Mouse (Mus musculus): ENCODE results near the gene Setx. TPM values are rescaled to one million over a fixed set of nuclear protein-coding genes. Genes with fewer than 3 reads are reported as not detected.
A peak's percentile ranks its signal among the peaks of the same experiment; 100 is the strongest.
"Not testable (repeated sequence)": the region's sequence is repeated elsewhere in the genome, so short reads cannot be mapped to it uniquely, and the experiment has no call there.

Setx gene
- polyA plus RNA-seq, 1 experiment: 14.5 TPM

DNA sequence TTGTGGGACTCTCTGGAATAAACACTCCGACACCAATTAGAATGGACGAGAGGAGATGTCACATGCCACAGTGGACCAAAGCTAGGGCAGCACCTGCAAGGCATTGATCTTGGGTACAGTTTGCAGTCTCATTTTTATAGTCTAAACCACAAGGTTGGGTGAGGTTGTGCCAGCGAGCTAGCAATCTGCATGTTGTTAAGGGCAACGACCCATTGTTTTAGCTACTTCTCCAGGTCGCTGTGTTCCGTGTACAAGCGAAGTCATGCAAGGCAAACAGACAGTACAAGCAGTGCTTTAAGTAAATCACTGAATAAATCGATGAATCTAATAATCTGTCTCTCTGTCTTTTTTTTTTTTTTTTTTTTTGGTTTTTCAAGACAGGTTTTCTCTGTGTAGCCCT is 28.3 kb upstream of the Setx start:
- no peak for DNase-seq
- Histone ChIP-seq H3K36me3 (ENCODE audit: control insufficient read depth, insufficient read depth, low read length) (no peaks in the 10 kb centered on the region), H3K27ac (ENCODE audit: control insufficient read depth, insufficient read depth, low read length) (no peak overlapping the region), H3K4me3 (ENCODE audit: control insufficient read depth, insufficient read depth, low read length) (no peak overlapping the region), H3K27me3 (ENCODE audit: control insufficient read depth, insufficient read depth, low read length) (no peaks in the 10 kb centered on the region), H3K4me1 (replicated peaks; ENCODE audit: control insufficient read depth, insufficient read depth, low read length) (peaks cover 26% of the 10 kb centered on the region)
- WGBS: 43% methylated on average over 8 of the region's 8 CpGs
- no peak for TF ChIP-seq CTCF (IDR thresholded peaks at IDR 0.05; ENCODE audit: borderline replicate concordance, control insufficient read depth, extremely low read depth, insufficient read depth, low read length, poor library complexity)
- TF ChIP-seq POLR2A (IDR thresholded peaks at IDR 0.05; ENCODE audit: control insufficient read depth, extremely low read depth, insufficient read depth, low read length, poor library complexity): no peak

DNA sequence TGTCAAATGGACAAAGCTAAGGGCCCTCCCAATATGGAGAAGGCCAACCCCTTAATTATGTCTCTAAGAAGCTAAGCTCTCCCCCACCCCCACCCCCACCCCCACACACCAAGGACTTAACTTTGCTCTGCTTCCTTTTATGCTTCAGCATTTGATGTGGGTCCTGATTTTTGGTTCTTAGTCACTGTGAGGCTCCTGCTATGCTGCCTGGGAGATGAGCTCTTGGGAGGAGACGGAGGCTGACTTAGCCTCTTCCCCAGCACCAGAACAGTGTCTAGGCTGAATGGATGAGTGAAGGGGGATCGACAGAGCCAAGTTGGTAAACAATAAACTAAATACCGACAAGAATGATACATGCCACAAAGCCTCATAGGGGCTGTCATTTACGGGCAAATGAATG is 27.2 kb upstream of the Setx start:
- Histone ChIP-seq H3K4me3 (ENCODE audit: control insufficient read depth, insufficient read depth, low read length) (no peak overlapping the region), H3K27ac (ENCODE audit: control insufficient read depth, insufficient read depth, low read length) (peak overlapping the region; percentile 44; the same call in 1 of the 2 replicates), H3K4me1 (replicated peaks; ENCODE audit: control insufficient read depth, insufficient read depth, low read length) (peaks cover 26% of the 10 kb centered on the region), H3K36me3 (ENCODE audit: control insufficient read depth, insufficient read depth, low read length) (no peaks in the 10 kb centered on the region), H3K27me3 (ENCODE audit: control insufficient read depth, insufficient read depth, low read length) (no peaks in the 10 kb centered on the region)
- WGBS: 50% methylated on average over 4 of the region's 4 CpGs
- TF ChIP-seq CTCF (IDR thresholded peaks at IDR 0.05; ENCODE audit: borderline replicate concordance, control insufficient read depth, extremely low read depth, insufficient read depth, low read length, poor library complexity): no peak
- no peak for TF ChIP-seq POLR2A (IDR thresholded peaks at IDR 0.05; ENCODE audit: control insufficient read depth, extremely low read depth, insufficient read depth, low read length, poor library complexity)
- DNase-seq: no peak

DNA sequence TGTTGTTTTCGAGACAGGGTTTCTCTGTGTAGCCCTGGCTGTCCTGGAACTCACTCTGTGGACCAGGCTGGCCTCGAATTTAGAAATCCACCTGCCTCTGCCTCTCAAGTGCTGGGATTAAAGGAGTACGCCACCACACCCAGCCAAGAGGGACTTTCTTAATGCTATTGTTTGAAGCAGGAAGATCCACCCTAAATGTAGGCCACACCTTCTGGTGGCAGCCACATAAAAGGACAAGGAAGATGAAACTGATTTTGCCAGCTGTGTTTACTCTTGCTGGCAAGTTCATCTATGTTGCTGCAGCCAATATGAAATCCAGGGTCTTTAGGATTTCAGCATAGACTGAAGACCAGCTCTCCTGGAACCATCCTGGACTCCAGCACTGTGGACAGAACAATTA is 26.5 kb upstream of the Setx start:
- H3K27ac ChIP-seq (ENCODE audit: control insufficient read depth, insufficient read depth, low read length): peak overlapping the region; percentile 53; the same call in 1 of the 2 replicates
- peaks cover 26% of the 10 kb centered on the region for H3K4me1 ChIP-seq (replicated peaks; ENCODE audit: control insufficient read depth, insufficient read depth, low read length)
- H3K36me3 ChIP-seq (ENCODE audit: control insufficient read depth, insufficient read depth, low read length): no peaks in the 10 kb centered on the region
- WGBS: 27% methylated on average over 3 of the region's 3 CpGs
- peak; percentile 68 for DNase-seq
- TF ChIP-seq CTCF (IDR thresholded peaks at IDR 0.05; ENCODE audit: borderline replicate concordance, control insufficient read depth, extremely low read depth, insufficient read depth, low read length, poor library complexity) (no peak), POLR2A (IDR thresholded peaks at IDR 0.05; ENCODE audit: control insufficient read depth, extremely low read depth, insufficient read depth, low read length, poor library complexity) (no peak)
- no peak overlapping the region for H3K4me3 ChIP-seq (ENCODE audit: control insufficient read depth, insufficient read depth, low read length)
- no peaks in the 10 kb centered on the region for H3K27me3 ChIP-seq (ENCODE audit: control insufficient read depth, insufficient read depth, low read length)

DNA sequence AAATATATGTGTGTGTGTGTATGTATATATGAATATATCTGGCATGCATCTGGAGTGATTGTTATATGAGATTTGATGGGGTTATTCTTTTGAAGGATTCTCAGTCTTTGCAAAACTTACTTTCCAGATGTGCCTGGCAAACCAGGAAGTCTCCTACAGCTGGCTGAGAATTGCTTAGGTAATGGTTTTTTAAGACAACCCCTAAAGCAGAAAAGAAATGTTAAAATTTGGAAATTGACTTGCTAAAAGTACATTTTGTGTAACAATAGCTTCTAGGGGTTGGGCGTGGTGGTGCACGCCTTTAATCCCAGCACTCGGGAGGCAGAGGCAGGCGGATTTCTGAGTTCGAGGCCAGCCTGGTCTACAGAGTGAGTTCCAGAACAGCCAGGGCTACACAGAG is 26.0 kb upstream of the Setx start:
- not testable (repeated sequence) for DNase-seq; H3K27me3 ChIP-seq (ENCODE audit: control insufficient read depth, insufficient read depth, low read length); H3K36me3 ChIP-seq (ENCODE audit: control insufficient read depth, insufficient read depth, low read length); H3K4me3 ChIP-seq (ENCODE audit: control insufficient read depth, insufficient read depth, low read length); H3K27ac ChIP-seq (ENCODE audit: control insufficient read depth, insufficient read depth, low read length)
- peaks cover 26% of the 10 kb centered on the region for H3K4me1 ChIP-seq (replicated peaks; ENCODE audit: control insufficient read depth, insufficient read depth, low read length)
- 98% methylated on average over 5 of the region's 5 CpGs for WGBS

DNA sequence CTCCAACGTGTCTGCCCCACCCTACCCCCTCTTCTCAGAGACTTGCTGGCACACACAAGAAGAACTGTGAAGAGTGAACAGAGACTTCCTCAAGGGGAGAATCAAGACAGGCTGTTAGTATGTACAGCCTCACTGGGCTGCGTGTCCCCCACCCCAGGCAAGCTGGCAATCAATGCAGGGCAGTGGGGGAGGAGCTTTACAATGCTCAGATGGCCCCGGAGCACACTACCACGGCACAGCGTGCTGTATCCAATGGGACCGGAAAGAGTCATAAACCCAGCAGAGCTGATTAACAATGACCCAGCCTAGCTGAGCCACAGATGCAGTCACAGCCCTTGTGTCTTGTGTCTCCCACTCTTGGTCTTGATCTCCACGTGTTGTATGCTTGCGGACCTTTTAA is 25.2 kb upstream of the Setx start:
- TF ChIP-seq POLR2A (IDR thresholded peaks at IDR 0.05; ENCODE audit: control insufficient read depth, extremely low read depth, insufficient read depth, low read length, poor library complexity): no peak
- TF ChIP-seq CTCF (IDR thresholded peaks at IDR 0.05; ENCODE audit: borderline replicate concordance, control insufficient read depth, extremely low read depth, insufficient read depth, low read length, poor library complexity): no peak
- H3K4me3 ChIP-seq (ENCODE audit: control insufficient read depth, insufficient read depth, low read length): no peak overlapping the region
- H3K27ac ChIP-seq (ENCODE audit: control insufficient read depth, insufficient read depth, low read length): no peak overlapping the region
- no peaks in the 10 kb centered on the region for H3K36me3 ChIP-seq (ENCODE audit: control insufficient read depth, insufficient read depth, low read length)
- peaks cover 26% of the 10 kb centered on the region for H3K4me1 ChIP-seq (replicated peaks; ENCODE audit: control insufficient read depth, insufficient read depth, low read length)
- 84% methylated on average over 8 of the region's 8 CpGs for WGBS
- H3K27me3 ChIP-seq (ENCODE audit: control insufficient read depth, insufficient read depth, low read length): no peaks in the 10 kb centered on the region
- DNase-seq: no peak

DNA sequence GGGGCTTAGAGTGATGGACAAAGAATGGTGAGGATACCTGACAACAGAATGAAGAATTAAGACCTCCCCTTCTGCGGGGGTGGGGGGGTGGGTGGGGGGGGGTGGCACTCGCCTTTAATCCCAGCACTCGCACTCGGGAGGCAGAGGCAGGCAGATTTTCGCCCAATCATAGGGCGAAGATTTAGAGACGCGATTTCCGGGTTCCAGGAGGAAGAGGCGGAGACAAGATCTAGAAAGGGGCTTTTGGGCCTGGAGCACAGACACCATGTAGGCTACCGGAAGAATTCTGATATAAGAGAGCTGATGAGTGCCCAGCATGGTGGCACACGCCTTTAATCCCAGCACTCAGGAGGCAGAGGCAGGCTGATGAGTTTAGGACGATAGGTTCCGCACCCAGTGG is 24.3 kb upstream of the Setx start:
- Histone ChIP-seq H3K4me3 (ENCODE audit: control insufficient read depth, insufficient read depth, low read length) (no peak overlapping the region), H3K4me1 (replicated peaks; ENCODE audit: control insufficient read depth, insufficient read depth, low read length) (peaks cover 30% of the 10 kb centered on the region), H3K27me3 (ENCODE audit: control insufficient read depth, insufficient read depth, low read length) (no peaks in the 10 kb centered on the region), H3K27ac (ENCODE audit: control insufficient read depth, insufficient read depth, low read length) (no peak overlapping the region), H3K36me3 (ENCODE audit: control insufficient read depth, insufficient read depth, low read length) (no peaks in the 10 kb centered on the region)
- 95% methylated on average over 14 of the region's 14 CpGs for WGBS
- DNase-seq: no peak
- TF ChIP-seq POLR2A (IDR thresholded peaks at IDR 0.05; ENCODE audit: control insufficient read depth, extremely low read depth, insufficient read depth, low read length, poor library complexity): no peak
- TF ChIP-seq CTCF (IDR thresholded peaks at IDR 0.05; ENCODE audit: borderline replicate concordance, control insufficient read depth, extremely low read depth, insufficient read depth, low read length, poor library complexity): no peak

DNA sequence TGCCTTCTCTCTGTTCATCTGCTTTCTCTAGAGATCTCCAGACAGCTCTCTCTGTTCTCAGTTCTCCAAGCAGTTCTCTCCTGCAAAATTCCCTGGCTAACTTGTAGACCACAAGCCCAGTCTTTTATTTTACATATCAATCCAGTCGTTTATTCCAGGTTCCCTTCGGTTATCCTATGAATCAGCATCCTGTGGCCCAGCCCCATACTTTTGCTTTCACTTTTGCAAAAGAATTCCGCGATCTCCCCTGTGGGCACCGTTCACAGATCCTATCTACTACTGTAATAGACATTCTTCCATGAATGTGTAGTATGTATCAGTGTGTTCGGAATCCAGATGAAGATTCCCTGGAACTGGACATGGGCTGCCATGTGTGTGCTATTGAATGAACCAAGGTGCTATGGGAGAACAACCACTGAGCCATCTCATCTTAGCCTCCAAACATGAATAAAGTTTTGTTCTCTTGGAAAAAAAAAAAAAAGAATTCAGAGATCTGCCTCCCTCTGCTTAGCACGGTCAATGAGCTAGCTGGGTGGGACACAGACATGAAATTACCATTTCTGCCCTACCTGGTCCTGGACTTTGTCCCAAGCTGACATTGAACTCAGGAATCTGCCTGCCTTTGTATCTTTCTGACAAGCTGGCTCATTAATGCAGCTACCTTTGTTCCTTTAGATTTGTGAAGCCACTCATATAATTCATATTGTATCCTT is 23.0 kb upstream of the Setx start:
- no peaks in the 10 kb centered on the region for H3K27me3 ChIP-seq (ENCODE audit: control insufficient read depth, insufficient read depth, low read length)
- no peak overlapping the region for H3K27ac ChIP-seq (ENCODE audit: control insufficient read depth, insufficient read depth, low read length)
- 32% methylated on average over 7 of the region's 7 CpGs for WGBS
- peaks cover 27% of the 10 kb centered on the region for H3K4me1 ChIP-seq (replicated peaks; ENCODE audit: control insufficient read depth, insufficient read depth, low read length)
- H3K4me3 ChIP-seq (ENCODE audit: control insufficient read depth, insufficient read depth, low read length): no peak overlapping the region
- no peaks in the 10 kb centered on the region for H3K36me3 ChIP-seq (ENCODE audit: control insufficient read depth, insufficient read depth, low read length)
- TF ChIP-seq CTCF (IDR thresholded peaks at IDR 0.05; ENCODE audit: borderline replicate concordance, control insufficient read depth, extremely low read depth, insufficient read depth, low read length, poor library complexity) (no peak), POLR2A (IDR thresholded peaks at IDR 0.05; ENCODE audit: control insufficient read depth, extremely low read depth, insufficient read depth, low read length, poor library complexity) (no peak)
- DNase-seq: no peak

DNA sequence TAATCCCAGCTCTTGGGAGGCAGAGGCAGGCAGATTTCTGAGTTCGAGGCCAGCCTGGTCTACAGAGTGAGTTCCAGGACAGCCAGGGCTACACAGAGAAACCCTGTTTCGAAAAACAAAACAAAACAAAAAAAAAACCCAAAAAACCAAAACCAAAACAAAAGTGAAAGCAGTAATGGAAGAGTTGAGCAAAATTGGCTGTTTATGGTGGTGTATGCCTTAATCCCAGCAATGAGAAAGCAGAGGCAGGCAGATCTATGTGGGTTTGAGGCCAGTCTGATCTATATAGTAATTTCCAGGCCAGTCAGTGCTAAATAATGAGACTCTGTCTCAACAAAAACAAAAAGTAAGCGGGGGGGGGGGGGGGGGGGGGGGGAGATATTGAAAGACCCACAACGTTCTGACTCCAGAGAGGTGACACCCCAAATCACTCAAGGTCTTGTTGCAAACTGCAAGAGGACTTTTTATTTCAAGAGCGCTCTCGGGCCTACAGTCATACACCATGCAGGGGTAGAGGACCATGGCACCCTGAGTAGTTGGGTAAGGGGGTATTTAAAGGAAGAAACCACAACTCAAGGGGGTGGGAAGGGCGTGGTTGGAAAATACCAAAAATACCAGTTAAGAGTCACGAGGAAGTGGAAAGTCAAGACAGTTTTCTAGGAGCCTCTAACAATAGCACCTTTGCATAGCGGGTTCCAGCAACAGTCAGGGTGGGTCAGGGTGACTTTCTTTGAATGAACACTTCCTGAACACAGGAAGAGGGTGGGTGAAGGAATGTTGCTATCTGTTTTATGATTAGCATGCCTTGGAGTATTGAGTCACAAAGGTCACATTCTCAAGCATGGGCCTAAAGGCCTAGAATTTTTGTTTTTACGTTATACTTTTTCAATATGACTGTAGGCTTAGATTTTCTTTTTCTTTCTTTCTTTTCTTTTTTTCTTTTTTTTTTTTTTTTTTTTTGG is 21.3 kb upstream of the Setx start:
- not testable (repeated sequence) for H3K4me3 ChIP-seq (ENCODE audit: control insufficient read depth, insufficient read depth, low read length); H3K27ac ChIP-seq (ENCODE audit: control insufficient read depth, insufficient read depth, low read length); H3K36me3 ChIP-seq (ENCODE audit: control insufficient read depth, insufficient read depth, low read length); DNase-seq; H3K27me3 ChIP-seq (ENCODE audit: control insufficient read depth, insufficient read depth, low read length)
- H3K4me1 ChIP-seq (replicated peaks; ENCODE audit: control insufficient read depth, insufficient read depth, low read length): peaks cover 14% of the 10 kb centered on the region
- 67% methylated on average over 10 of the region's 10 CpGs for WGBS
